ENCODE assay signal across 1 mouse cellular context in the genomic region with DNA sequence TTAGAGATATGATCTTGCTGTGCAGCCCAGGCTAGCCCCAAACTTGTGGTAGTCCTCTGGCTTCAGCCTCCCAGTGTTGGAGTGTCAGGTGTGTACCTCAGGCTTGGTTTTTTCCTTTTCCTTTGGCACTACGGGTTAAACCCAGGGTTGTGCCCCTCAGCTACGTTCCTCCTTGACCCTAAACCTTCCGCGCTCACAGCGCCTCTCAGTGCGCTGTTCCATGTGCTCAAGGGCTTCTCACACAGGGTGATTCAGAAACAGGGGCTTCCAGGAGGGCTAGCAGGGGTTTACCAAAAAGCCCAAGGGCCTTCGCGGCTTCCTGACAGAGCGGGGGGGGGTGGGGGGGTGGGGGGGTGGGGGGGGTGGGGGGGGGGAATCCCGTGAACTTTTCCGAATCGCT.
TF ChIP-seq lines count a peak whose summit lies in the region.

No protein-coding gene starts in this region.

TF ChIP-seq in MEL, 35 proteins besides CTCF, POLR2A, EP300 and RAD21:
- 0 out of 2 replicates have a peak, but pooled peaks have one; percentile 10 for TF ChIP-seq MYC (IDR thresholded peaks at IDR 0.05; ENCODE audit: low read depth, low read length)
- TF ChIP-seq MYB (IDR thresholded peaks at IDR 0.05; ENCODE audit: low read depth, low read length), result no peak
TF ChIP-seq in MEL: peak in this region for 1.
